Mouse (Mus musculus) midbrain, embryonic 15.5 days (tissue): ENCODE data around the gene Slc23a2. TPM values are rescaled to one million over a fixed set of nuclear protein-coding genes. Genes with fewer than 3 reads are reported as not detected.

Experiments
- ATAC-seq: fragments of 200-750 bp; cut with Nextera tagmentation; replicated peaks from 2 replicates; pipeline ENCODE4 v1.8.0; 2017; ENCODE audit warnings: moderate TSS enrichment
- H3K27ac ChIP-seq: fragments of 300-500 bp; sonication (generic); 2 replicates; pipeline ENCODE4 v1.5.1; 2015; ENCODE audit warnings: mild to moderate bottlenecking, inconsistent platforms
- H3K27me3 ChIP-seq: fragments of 300-500 bp; sonication (generic); replicated peaks from 2 replicates; pipeline ENCODE4 v1.6.1; 2015; ENCODE audit warnings: inconsistent platforms
- H3K36me3 ChIP-seq: fragments of 300-500 bp; sonication (generic); replicated peaks from 2 replicates; pipeline ENCODE4 v1.6.1; 2015; ENCODE audit warnings: inconsistent platforms
- H3K4me1 ChIP-seq: fragments of 300-500 bp; sonication (generic); 2 replicates; pipeline ENCODE4 v1.6.1; 2015; ENCODE audit warnings: inconsistent platforms
- H3K4me2 ChIP-seq: fragments of 300-500 bp; sonication (generic); 2 replicates; pipeline ENCODE4 v1.6.1; 2015; ENCODE audit warnings: inconsistent platforms, mild to moderate bottlenecking, moderate library complexity
- H3K4me3 ChIP-seq: fragments of 300-500 bp; sonication (generic); 2 replicates; pipeline ENCODE4 v1.5.1; 2015; ENCODE audit warnings: mild to moderate bottlenecking, inconsistent platforms
- H3K9ac ChIP-seq: fragments of 300-500 bp; sonication (generic); 2 replicates; pipeline ENCODE4 v1.6.1; 2015; ENCODE audit warnings: mild to moderate bottlenecking, inconsistent platforms
- H3K9me3 ChIP-seq: fragments of 300-500 bp; sonication (generic); 2 replicates; pipeline ENCODE4 v1.6.1; 2016; ENCODE audit warnings: inconsistent platforms
- WGBS: fragments of 180-500 bp; shearing (Covaris S2); methylation state at CpG from one replicate; pipeline ENCODE4 v1.1.7; 2015; ENCODE audit warnings: mixed read lengths; 5-methylcytosine and 5-hydroxymethylcytosine counted together
- polyA plus RNA-seq: library from polyadenylated mRNA; unstranded; fragments of >200 nt; fragmentation: Nextera tagmentation; extraction: Ambion mirVana; gene quantifications from 2 replicates; pipeline ENCODE4 v1.2.1, GENCODE M21; 2015

Slc23a2 gene
- polyA plus RNA-seq, 1 experiment from 2014 or later = 36.3 TPM

DNA sequence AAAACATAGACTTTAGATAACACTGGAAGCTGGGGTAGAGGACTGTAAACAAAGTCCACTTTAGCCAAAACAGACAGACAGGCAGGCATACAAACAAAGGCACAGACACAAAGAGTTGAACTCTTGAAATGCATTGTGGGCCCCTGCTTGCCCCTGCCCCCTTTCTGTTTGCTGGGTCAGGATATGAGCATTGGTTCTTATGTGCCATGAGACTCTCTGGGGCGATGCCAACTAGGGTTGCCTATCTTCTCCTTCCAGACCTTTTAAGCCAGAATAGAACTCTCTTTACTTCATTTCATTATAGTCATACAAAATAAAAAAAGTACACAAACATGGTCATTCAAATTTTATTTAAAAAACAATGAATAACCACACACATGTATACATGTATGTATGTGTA lies 51.6 kb downstream of the Slc23a2 start:
- no peak overlapping the region for H3K4me3 ChIP-seq
- H3K27ac ChIP-seq = no peak overlapping the region
- no peaks in the 10 kb centered on the region for H3K27me3 ChIP-seq
- no peak for ATAC-seq
- no peak overlapping the region for H3K9ac ChIP-seq
- H3K4me2 ChIP-seq = no peak overlapping the region
- no peaks in the 10 kb centered on the region for H3K9me3 ChIP-seq
- no peaks in the 10 kb centered on the region for H3K4me1 ChIP-seq
- H3K36me3 ChIP-seq = peaks cover 12% of the 10 kb centered on the region; the same call in 1 of the 2 replicates
- 100% methylated on average over 1 of the region's 1 CpGs for WGBS

DNA sequence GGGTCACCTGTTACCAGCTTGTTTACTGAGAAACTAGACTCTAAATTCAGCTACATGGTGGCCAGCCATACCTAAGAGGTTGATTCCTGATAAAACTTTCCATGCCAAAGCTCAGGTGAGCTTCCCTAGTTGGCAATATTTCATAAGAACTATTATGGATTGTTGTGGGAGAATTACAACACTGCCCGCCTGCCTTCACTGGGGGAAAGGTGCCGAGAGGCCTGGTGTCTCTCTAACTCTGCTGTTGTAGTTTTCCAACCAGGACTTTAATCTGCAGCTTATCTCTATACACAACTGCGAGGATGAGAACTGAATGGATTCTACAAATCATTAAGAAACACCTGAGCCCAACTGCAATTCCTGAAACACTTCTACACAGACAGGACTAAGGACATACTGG lies 52.2 kb downstream of the Slc23a2 start:
- Histone ChIP-seq H3K9ac (no peak overlapping the region), H3K9me3 (no peaks in the 10 kb centered on the region), H3K27ac (no peak overlapping the region), H3K4me2 (no peak overlapping the region), H3K4me3 (no peak overlapping the region), H3K27me3 (no peaks in the 10 kb centered on the region), H3K36me3 (peaks cover 18% of the 10 kb centered on the region; the same call in 1 of the 2 replicates), H3K4me1 (no peaks in the 10 kb centered on the region)
- ATAC-seq = no peak
- WGBS = 93% methylated on average over 3 of the region's 3 CpGs

DNA sequence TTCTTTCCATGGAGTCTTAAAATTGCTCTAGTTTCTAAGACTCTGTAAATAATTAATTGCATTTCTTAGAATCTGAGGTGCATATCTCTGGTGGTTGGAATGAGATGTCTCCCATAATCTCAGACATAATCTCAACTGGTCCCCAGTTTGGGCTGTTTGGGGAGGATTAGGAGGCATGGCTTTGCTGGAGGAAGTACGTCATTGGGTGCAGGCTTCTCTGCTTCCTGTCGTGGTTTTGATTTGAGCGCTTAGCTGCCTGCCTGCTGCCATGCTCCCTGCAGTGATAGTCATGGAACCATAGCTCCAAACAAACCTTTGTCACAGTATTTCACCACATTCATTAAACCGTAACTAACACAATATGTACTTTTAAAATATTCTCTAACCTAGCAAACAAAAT lies 53.2 kb downstream of the Slc23a2 start:
- no peaks in the 10 kb centered on the region for H3K9me3 ChIP-seq
- no peak for ATAC-seq
- WGBS = 64% methylated on average over 4 of the region's 4 CpGs
- no peak overlapping the region for H3K4me2 ChIP-seq
- no peak overlapping the region for H3K9ac ChIP-seq
- no peaks in the 10 kb centered on the region for H3K4me1 ChIP-seq
- H3K27me3 ChIP-seq = no peaks in the 10 kb centered on the region
- H3K27ac ChIP-seq = no peak overlapping the region
- no peak overlapping the region for H3K4me3 ChIP-seq
- H3K36me3 ChIP-seq = peaks cover 18% of the 10 kb centered on the region; the same call in 1 of the 2 replicates

DNA sequence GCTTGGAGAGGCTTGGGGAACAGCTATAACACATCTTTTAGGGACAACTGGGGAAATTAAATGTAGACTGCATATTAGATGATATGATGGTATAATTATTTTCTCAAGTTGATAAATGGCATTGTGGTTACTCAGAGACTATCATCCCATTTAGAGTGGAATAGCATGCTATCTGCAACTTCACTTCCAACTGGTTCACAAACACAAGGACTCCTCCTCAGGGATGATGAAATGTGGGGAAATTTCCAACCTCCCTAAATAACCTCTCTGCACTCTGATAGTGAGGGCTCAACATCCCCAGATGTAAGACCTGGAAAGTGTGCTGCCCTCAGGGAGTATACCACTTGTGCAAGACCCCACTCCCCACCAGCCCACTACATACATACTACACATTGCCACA lies 60.1 kb downstream of the Slc23a2 start:
- H3K36me3 ChIP-seq = peaks cover 17% of the 10 kb centered on the region
- H3K4me1 ChIP-seq = no peaks in the 10 kb centered on the region
- no peak overlapping the region for H3K4me3 ChIP-seq
- H3K27ac ChIP-seq = no peak overlapping the region
- ATAC-seq = no peak
- no peaks in the 10 kb centered on the region for H3K9me3 ChIP-seq
- H3K9ac ChIP-seq = no peak overlapping the region
- H3K27me3 ChIP-seq = no peaks in the 10 kb centered on the region
- no peak overlapping the region for H3K4me2 ChIP-seq

DNA sequence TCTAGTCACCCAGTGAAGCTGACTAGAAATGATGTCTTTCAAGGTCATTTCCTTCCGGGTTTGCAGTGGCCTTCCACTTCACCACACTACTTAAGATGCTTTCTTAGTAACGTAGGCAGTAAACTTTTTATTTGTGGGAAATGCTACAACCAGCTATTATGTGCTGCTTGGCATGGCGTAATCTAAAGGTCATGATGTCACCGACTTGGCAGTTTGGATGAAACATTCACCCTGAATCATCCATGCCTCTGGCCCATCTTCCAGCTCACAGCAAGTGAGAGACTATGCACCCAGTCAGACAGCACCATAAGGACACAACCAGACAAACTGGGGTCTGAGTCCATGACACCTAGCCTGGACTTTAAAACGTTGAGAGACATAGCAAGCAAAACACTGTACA lies 60.5 kb downstream of the Slc23a2 start:
- no peak overlapping the region for H3K4me3 ChIP-seq
- 90% methylated on average over 5 of the region's 5 CpGs for WGBS
- peaks cover 17% of the 10 kb centered on the region for H3K36me3 ChIP-seq
- no peaks in the 10 kb centered on the region for H3K4me1 ChIP-seq
- ATAC-seq = no peak
- no peaks in the 10 kb centered on the region for H3K27me3 ChIP-seq
- no peak overlapping the region for H3K27ac ChIP-seq
- H3K4me2 ChIP-seq = no peak overlapping the region
- no peaks in the 10 kb centered on the region for H3K9me3 ChIP-seq
- H3K9ac ChIP-seq = no peak overlapping the region

DNA sequence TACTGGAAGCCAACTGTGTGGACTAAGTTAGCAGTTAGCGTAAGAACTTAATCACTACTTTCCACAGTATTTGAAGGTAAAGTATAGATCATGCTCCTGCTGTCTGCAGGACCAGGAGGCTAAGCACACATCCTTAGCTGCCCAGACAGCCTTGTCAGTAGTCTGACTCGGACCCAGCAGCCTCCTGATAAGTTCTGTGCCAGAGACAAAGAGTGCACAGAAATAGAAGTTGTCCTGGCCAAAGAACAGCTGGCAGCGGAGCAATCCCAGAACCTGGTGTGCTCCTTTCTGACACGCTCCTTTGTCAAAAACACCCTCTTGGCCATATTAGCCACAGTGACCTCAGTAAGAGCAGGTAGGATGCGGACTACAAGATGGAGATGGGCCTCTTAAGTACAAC lies 65.8 kb downstream of the Slc23a2 start:
- H3K36me3 ChIP-seq = peaks cover 21% of the 10 kb centered on the region; the same call in 1 of the 2 replicates
- H3K9ac ChIP-seq = no peak overlapping the region
- H3K9me3 ChIP-seq = no peaks in the 10 kb centered on the region
- H3K4me3 ChIP-seq = no peak overlapping the region
- H3K4me2 ChIP-seq = no peak overlapping the region
- no peaks in the 10 kb centered on the region for H3K4me1 ChIP-seq
- no peaks in the 10 kb centered on the region for H3K27me3 ChIP-seq
- no peak for ATAC-seq
- WGBS = 89% methylated on average over 5 of the region's 5 CpGs
- no peak overlapping the region for H3K27ac ChIP-seq

DNA sequence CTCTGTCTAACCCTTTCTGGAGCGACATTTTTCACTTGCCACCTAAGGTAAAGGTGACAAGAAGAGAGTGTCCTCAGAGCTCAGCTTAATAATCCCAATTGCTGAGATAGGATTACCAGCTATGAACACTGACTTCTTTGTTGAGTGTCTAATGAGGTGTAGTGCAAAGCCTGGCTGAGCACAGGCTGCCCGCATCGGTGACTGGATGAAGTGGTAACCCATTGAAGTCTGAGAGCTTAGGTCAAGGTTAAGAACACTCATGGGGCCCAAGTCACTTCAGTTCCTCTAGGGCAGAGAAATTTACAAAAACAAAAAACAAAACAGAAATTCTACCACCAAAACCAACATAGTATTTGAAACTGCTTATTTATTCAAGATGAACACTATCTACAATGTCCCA lies 71.9 kb downstream of the Slc23a2 start:
- H3K36me3 ChIP-seq = peaks cover 20% of the 10 kb centered on the region; the same call in 1 of the 2 replicates
- H3K27ac ChIP-seq = no peak overlapping the region
- H3K9ac ChIP-seq = no peak overlapping the region
- H3K4me1 ChIP-seq = no peaks in the 10 kb centered on the region
- ATAC-seq = no peak
- WGBS = 66% methylated on average over 3 of the region's 3 CpGs
- H3K27me3 ChIP-seq = no peaks in the 10 kb centered on the region
- no peak overlapping the region for H3K4me2 ChIP-seq
- no peaks in the 10 kb centered on the region for H3K9me3 ChIP-seq
- no peak overlapping the region for H3K4me3 ChIP-seq

DNA sequence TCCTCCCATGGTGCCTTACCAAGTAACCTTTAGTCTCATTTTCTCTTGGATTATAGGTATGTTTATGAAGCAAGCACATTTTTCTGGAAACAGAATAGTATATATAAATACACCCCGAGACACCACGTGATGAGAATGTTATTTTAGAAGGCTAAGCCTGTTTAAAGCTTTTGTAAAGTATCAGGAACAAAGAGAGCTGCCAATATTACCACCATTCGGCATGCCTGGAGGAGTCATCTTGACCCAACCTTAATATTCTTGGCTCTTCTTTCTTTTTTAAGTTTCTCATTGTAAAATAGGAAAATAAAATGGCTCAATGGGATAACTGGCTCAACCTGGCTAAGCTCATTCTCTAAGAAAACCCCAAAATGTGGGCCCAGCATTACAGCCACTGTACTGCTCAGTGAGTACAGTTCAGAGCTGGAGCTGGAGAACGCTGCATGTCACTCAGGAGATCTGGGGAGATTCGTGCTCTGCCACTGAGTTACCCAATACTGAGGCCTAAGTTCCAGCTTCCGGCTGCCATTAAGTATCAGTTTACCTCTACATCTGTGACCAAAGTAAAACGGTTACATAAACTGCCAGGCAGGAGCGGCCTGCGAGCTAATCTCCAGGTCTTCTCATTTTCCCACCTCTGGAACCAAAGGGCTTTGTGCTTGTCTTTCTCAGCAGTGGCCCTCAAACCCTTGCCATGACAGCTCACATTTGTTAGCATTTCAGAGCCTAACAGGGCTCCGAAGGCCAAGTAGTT lies 74.7 kb downstream of the Slc23a2 start:
- H3K4me1 ChIP-seq = no peaks in the 10 kb centered on the region
- ATAC-seq = no peak
- H3K9ac ChIP-seq = no peak overlapping the region
- no peak overlapping the region for H3K27ac ChIP-seq
- no peaks in the 10 kb centered on the region for H3K27me3 ChIP-seq
- no peaks in the 10 kb centered on the region for H3K9me3 ChIP-seq
- WGBS = 92% methylated on average over 10 of the region's 10 CpGs
- H3K36me3 ChIP-seq = peaks cover 14% of the 10 kb centered on the region; the same call in 1 of the 2 replicates
- H3K4me2 ChIP-seq = no peak overlapping the region
- no peak overlapping the region for H3K4me3 ChIP-seq

DNA sequence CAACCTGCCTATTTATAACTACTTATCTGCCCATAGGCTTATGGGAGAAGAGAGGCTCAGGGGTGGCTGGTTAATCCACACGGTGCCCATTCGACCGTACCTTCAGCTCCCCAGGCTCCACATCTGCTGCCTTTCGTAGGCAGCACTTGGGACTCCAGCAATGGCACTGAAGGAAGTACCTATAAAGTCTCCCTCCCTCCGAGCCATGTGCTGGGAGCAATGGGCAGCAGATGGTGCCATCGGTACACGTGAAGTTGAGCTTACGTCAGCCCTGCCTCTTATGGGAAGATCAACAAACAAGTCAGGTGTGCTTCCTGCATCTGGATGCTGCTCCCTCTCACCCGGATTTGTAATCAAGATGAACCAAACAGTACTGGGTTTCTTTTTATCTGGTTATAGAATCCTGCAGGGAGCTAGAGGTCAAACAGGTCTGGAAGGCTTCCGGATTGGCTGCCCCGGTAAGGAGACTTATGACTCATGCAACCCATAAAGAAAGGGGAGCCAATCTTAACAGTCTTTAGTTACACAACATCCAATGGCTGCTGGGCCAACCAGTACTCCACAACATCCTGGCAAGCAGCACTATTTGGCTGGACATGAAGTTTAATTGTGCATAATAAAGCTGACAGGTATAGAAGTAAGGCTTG lies 80.6 kb downstream of the Slc23a2 start:
- Histone ChIP-seq H3K9me3 (no peaks in the 10 kb centered on the region), H3K4me2 (no peak overlapping the region), H3K27ac (no peak overlapping the region), H3K36me3 (peaks cover 5% of the 10 kb centered on the region; the same call in 1 of the 2 replicates), H3K9ac (no peak overlapping the region), H3K4me1 (no peaks in the 10 kb centered on the region), H3K4me3 (no peak overlapping the region), H3K27me3 (no peaks in the 10 kb centered on the region)
- ATAC-seq = no peak
- WGBS = 81% methylated on average over 11 of the region's 11 CpGs

DNA sequence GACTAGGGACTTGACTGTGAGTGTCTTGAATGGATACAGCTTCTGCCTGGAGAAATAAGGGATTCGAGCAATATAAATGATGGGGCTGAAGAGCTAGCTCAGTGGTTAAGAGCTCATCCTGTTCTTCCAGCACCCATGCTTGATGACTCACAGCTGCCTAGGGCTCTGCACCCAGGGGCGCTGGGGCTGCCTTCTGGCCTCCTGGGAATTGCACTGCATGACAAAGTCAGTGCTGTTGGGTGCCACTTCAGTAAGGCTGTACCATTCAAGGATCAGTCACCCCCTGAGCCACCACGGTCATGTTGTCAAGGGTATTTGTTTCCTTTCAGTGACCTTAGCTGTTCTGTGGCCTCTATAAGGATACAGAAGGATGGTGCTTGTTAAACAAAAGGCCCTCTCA lies 81.1 kb downstream of the Slc23a2 start:
- no peaks in the 10 kb centered on the region for H3K4me1 ChIP-seq
- no peak overlapping the region for H3K9ac ChIP-seq
- H3K4me3 ChIP-seq = no peak overlapping the region
- WGBS = 82% methylated on average over 3 of the region's 3 CpGs
- peaks cover 5% of the 10 kb centered on the region; the same call in 1 of the 2 replicates for H3K36me3 ChIP-seq
- H3K9me3 ChIP-seq = no peaks in the 10 kb centered on the region
- H3K4me2 ChIP-seq = no peak overlapping the region
- H3K27me3 ChIP-seq = no peaks in the 10 kb centered on the region
- no peak overlapping the region for H3K27ac ChIP-seq
- ATAC-seq = no peak

DNA sequence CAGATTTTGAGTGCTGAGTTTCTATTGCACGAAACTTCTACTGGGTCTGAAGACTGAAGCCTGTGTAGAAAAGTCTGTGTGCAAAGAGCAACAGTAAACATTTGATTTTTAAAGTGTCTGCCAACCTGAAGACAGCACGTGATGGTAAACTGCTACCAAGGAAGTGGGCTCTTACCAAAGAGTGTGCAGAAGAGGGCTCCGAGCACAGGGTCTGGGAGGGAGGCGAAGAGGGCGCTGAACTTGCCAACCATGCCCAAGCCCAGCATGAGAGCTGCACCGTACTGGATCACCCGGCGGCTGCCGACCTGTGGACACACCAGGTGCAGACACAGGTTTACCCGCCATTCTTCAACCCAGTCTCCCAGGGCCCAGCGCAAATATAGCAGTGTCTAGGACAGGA lies 83.0 kb downstream of the Slc23a2 start:
- Histone ChIP-seq H3K4me3 (no peak overlapping the region), H3K27ac (no peak overlapping the region), H3K36me3 (peaks cover 18% of the 10 kb centered on the region; the same call in 1 of the 2 replicates), H3K9me3 (no peaks in the 10 kb centered on the region), H3K9ac (no peak overlapping the region), H3K4me1 (no peaks in the 10 kb centered on the region), H3K27me3 (no peaks in the 10 kb centered on the region), H3K4me2 (no peak overlapping the region)
- ATAC-seq = no peak
- WGBS = 95% methylated on average over 11 of the region's 11 CpGs

DNA sequence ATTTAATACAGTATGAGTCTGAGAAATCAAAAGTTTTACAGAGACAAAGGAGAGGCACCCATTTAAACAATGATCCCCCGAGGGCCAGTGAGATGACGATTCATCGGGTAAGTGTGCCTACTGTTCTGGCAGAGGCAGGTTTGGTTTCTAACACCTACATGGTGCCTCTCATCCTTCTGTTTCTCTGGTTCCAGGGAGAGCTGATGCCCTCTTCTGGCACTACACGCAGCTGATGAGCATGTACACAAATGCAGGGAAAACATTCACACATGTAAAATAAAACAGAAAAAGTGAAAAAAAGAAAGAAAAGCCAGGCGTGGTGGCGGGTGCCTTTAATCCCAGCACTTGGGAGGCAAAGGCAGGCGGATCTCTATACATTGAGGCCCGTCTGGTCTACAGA lies 85.0 kb downstream of the Slc23a2 start:
- 89% methylated on average over 8 of the region's 8 CpGs for WGBS
- H3K4me3 ChIP-seq = no peak overlapping the region
- no peaks in the 10 kb centered on the region for H3K27me3 ChIP-seq
- no peaks in the 10 kb centered on the region for H3K9me3 ChIP-seq
- no peaks in the 10 kb centered on the region for H3K4me1 ChIP-seq
- no peak overlapping the region for H3K27ac ChIP-seq
- H3K9ac ChIP-seq = no peak overlapping the region
- H3K36me3 ChIP-seq = peaks cover 32% of the 10 kb centered on the region
- no peak overlapping the region for H3K4me2 ChIP-seq
- no peak for ATAC-seq

DNA sequence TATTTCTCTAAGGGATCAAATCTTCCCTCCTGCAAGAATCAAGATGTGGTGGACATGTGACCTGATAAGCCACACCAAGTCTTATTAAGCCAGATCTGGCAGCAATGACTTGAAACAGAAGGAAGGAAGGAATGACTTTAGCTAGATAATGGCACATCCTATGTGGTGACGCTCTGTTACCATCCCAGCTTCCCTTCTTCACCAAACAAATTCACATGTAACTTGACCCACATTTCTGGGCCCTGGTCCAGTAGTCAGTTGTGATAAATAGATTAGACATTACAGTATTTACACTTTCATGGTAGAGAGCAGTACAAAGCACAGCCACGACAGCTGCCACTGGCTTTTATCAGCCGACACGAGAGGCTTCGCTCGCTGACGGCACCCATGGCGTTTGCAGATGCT lies 89.6 kb downstream of the Slc23a2 start:
- ATAC-seq = no peak

More for the DNA sequence above, 89.6 kb downstream of the Slc23a2 start:
- Histone ChIP-seq H3K27ac (no peak overlapping the region), H3K4me3 (no peak overlapping the region), H3K27me3 (no peaks in the 10 kb centered on the region), H3K4me2 (no peak overlapping the region), H3K9me3 (no peaks in the 10 kb centered on the region), H3K36me3 (peaks cover 27% of the 10 kb centered on the region), H3K4me1 (no peaks in the 10 kb centered on the region), H3K9ac (no peak overlapping the region)
- 90% methylated on average over 8 of the region's 8 CpGs for WGBS
